Comparison of ENCODE assay signal across 30 mouse cellular contexts in genomic region chr3:37842289-37842688, GRCm38 (mm10).
DNase-seq lines count a peak whose midpoint lies in the region; ATAC-seq and TF ChIP-seq lines count a peak whose summit lies in the region.
"Had no signal": no experiment of that assay in that cellular context is flagged by ENCODE, and none has a peak within 500 bp of the region (broad histone marks: within the 10 kb centered on the region; RNA-seq: fewer than 3 reads in every experiment).

No protein-coding gene starts in this region.

- no peak for TF ChIP-seq POLR2A in brain, embryonic 14.5 days (IDR thresholded peaks at IDR 0.05; ENCODE audit: borderline replicate concordance, extremely low read depth, insufficient read depth, insufficient read length, poor library complexity, severe bottlenecking)

- no peak for TF ChIP-seq CTCF in lung, postnatal 0 days (IDR thresholded peaks at IDR 0.05)
- TF ChIP-seq CTCF in brain, embryonic 14.5 days (IDR thresholded peaks at IDR 0.05; ENCODE audit: borderline replicate concordance, extremely low read depth, insufficient read depth, insufficient read length): no peak

- WGBS in heart, embryonic 11.5 days (ENCODE audit: insufficient replicate concordance): 72% methylated on average over 7 of the region's 7 CpGs
- WGBS in lung, postnatal 0 days: 54% methylated on average over 7 of the region's 7 CpGs

- H3K36me3 ChIP-seq in heart, embryonic 11.5 days (ENCODE audit: control insufficient read depth, insufficient read depth, low read length): no peaks in the 10 kb centered on the region
- H3K36me3 ChIP-seq in lung, postnatal 0 days (ENCODE audit: insufficient read depth, low read length): no peaks in the 10 kb centered on the region
- H3K36me3 ChIP-seq: G1E; limb, embryonic 12.5 days; liver, embryonic 13.5 days; midbrain, embryonic 15.5 days; neural tube, embryonic 12.5 days had no signal

- H3K27me3 ChIP-seq in heart, embryonic 11.5 days (ENCODE audit: control insufficient read depth, insufficient read depth, low read length): no peaks in the 10 kb centered on the region
- H3K27me3 ChIP-seq in lung, postnatal 0 days (replicated peaks; ENCODE audit: insufficient read depth, low read length): no peaks in the 10 kb centered on the region
- H3K27me3 ChIP-seq: CH12.LX; limb, embryonic 12.5 days; liver, embryonic 13.5 days; midbrain, embryonic 15.5 days; neural tube, embryonic 12.5 days had no signal

- H3K4me1 ChIP-seq in heart, embryonic 11.5 days (ENCODE audit: control insufficient read depth, insufficient read depth, low read length): 0 out of 2 replicates have a peak, but pooled peaks cover 8% of the 10 kb centered on the region
- no peaks in the 10 kb centered on the region for H3K4me1 ChIP-seq in lung, postnatal 0 days (ENCODE audit: insufficient read depth, low read depth, low read length)
- H3K4me1 ChIP-seq: liver, embryonic 13.5 days; midbrain, embryonic 15.5 days; neural tube, embryonic 12.5 days had no signal

- ATAC-seq in heart, embryonic 11.5 days (replicated peaks; ENCODE audit: insufficient number of reproducible peaks, low FRiP score, low TSS enrichment): no peak
- no peak for ATAC-seq in lung, postnatal 0 days
- ATAC-seq: activated CD4-positive, CD25-positive, alpha-beta regulatory T cell, adult 4 months; inflammation-experienced regulatory T-cells, adult 6 months; midbrain, embryonic 15.5 days had no signal

- H3K4me2 ChIP-seq in heart, embryonic 11.5 days: no peak overlapping the region
- H3K4me2 ChIP-seq in lung, postnatal 0 days (replicated peaks; ENCODE audit: low read depth, low read length): no peak overlapping the region
- H3K4me2 ChIP-seq: hindbrain, embryonic 14.5 days; limb, embryonic 12.5 days; liver, embryonic 13.5 days; midbrain, embryonic 15.5 days; neural tube, embryonic 12.5 days had no signal

- H3K9ac ChIP-seq in heart, embryonic 11.5 days (ENCODE audit: low read depth, low read length): no peak overlapping the region
- H3K9ac ChIP-seq in lung, postnatal 0 days (replicated peaks; ENCODE audit: low read depth): no peak overlapping the region
- H3K9ac ChIP-seq: hindbrain, embryonic 14.5 days; limb, embryonic 12.5 days; liver, embryonic 13.5 days; midbrain, embryonic 15.5 days; neural tube, embryonic 12.5 days had no signal

- no peak for TF ChIP-seq EP300 in lung, postnatal 0 days (IDR thresholded peaks at IDR 0.05)

- DNase-seq in heart, adult 11 months: peak; percentile 75
- DNase-seq in lung, postnatal 0 days (ENCODE audit: low spot score): peak; percentile 42
- no peak for DNase-seq in lung, postnatal 4 days
- DNase-seq in brain, embryonic 14.5 days (ENCODE audit: low read depth): peak; percentile 22
- DNase-seq in layer of hippocampus, adult 9-11 months: no peak
- DNase-seq in gastrocnemius, postnatal 4 days (ENCODE audit: low spot score in 2 of 2): no peak
- DNase-seq: adrenal gland, postnatal 10 days; cerebellum, adult 2 months; cerebellum, postnatal 36 days; heart, postnatal 4 days; kidney, adult 18-20 months; kidney, postnatal 10 days; layer of hippocampus, postnatal 36 days; liver, embryonic 13.5 days; lung, adult 2 months; right cerebral cortex, postnatal 14 days; spleen, adult 18-20 months; thymus, adult 2 months; thymus, postnatal 4 days had no signal

- H3K4me3 ChIP-seq in heart, embryonic 11.5 days (ENCODE audit: low read depth, low read length): no peak overlapping the region
- H3K4me3 ChIP-seq in lung, postnatal 0 days (ENCODE audit: low read depth, low read length): no peak overlapping the region
- H3K4me3 ChIP-seq: layer of hippocampus, adult 2 months; limb, embryonic 12.5 days; liver, embryonic 13.5 days; megakaryocyte, embryonic 14.5 days; midbrain, embryonic 15.5 days; neural tube, embryonic 12.5 days had no signal

- H3K9me3 ChIP-seq in heart, embryonic 11.5 days (replicated peaks; ENCODE audit: control insufficient read depth, low read length): no peaks in the 10 kb centered on the region
- no peaks in the 10 kb centered on the region for H3K9me3 ChIP-seq in lung, postnatal 0 days (ENCODE audit: low read length)
- H3K9me3 ChIP-seq: G1E; liver, embryonic 13.5 days; midbrain, embryonic 15.5 days; neural tube, embryonic 12.5 days had no signal

- H3K27ac ChIP-seq in heart, embryonic 11.5 days (ENCODE audit: low read depth, low read length): no peak overlapping the region
- H3K27ac ChIP-seq in lung, postnatal 0 days (ENCODE audit: low read length): no peak overlapping the region
- H3K27ac ChIP-seq: hindbrain, embryonic 14.5 days; layer of hippocampus, adult 2 months; limb, embryonic 12.5 days; liver, embryonic 13.5 days; midbrain, embryonic 15.5 days; neural tube, embryonic 12.5 days had no signal

Comparison
In these comparisons a context has a peak if more than half of its experiments do, and no peak if none do; other contexts are left out.
1. DNase-seq: peak in heart, adult 11 months (single experiment), lung, postnatal 0 days (single experiment) and brain, embryonic 14.5 days (single experiment); none in lung, postnatal 4 days (0 of 2), layer of hippocampus, adult 9-11 months (single experiment) and gastrocnemius, postnatal 4 days (0 of 2).